Mouse (Mus musculus) stomach, embryonic 14.5 days (tissue): ENCODE results near the gene 1700001C02Rik. TPM values are rescaled to one million over a fixed set of nuclear protein-coding genes. Genes with fewer than 3 reads are reported as not detected.
A peak's percentile ranks its signal among the peaks of the same experiment; 100 is the strongest.

Experiments
- ATAC-seq: fragments of 200-750 bp; cut with Nextera tagmentation; 2 replicates; pipeline ENCODE4 v1.8.0; 2017; ENCODE audit warnings: low read depth, moderate TSS enrichment; ENCODE audit not compliant: insufficient number of reproducible peaks, insufficient read depth, low FRiP score
- H3K27ac ChIP-seq: fragments of 300-500 bp; sonication (generic); 2 replicates; pipeline ENCODE4 v1.5.1; 2014; ENCODE audit warnings: mild to moderate bottlenecking, low read length, moderate library complexity, mixed read lengths
- H3K27me3 ChIP-seq: fragments of 300-500 bp; sonication (generic); 2 replicates; pipeline ENCODE4 v1.6.1; 2014; ENCODE audit warnings: low read length, control low read depth, mixed read lengths; ENCODE audit not compliant: control insufficient read depth, insufficient read depth
- H3K36me3 ChIP-seq: fragments of 300-500 bp; sonication (generic); 2 replicates; pipeline ENCODE4 v1.6.1; 2014; ENCODE audit warnings: mild to moderate bottlenecking, control low read depth, low read length, moderate library complexity, mixed read lengths; ENCODE audit not compliant: control insufficient read depth, insufficient read depth
- H3K4me1 ChIP-seq: fragments of 300-500 bp; sonication (generic); 2 replicates; pipeline ENCODE4 v1.6.1; 2014; ENCODE audit warnings: low read length, control low read depth, mixed read lengths; ENCODE audit not compliant: control insufficient read depth, insufficient read depth
- H3K4me2 ChIP-seq: fragments of 300-500 bp; sonication (generic); replicated peaks from 2 replicates; pipeline ENCODE4 v1.6.1; 2014; ENCODE audit warnings: low read depth, low read length, control low read depth
- H3K4me3 ChIP-seq: fragments of 300-500 bp; sonication (generic); 2 replicates; pipeline ENCODE4 v1.5.1; 2014; ENCODE audit warnings: low read depth, low read length, control low read depth
- H3K9ac ChIP-seq: fragments of 300-500 bp; sonication (generic); replicated peaks from 2 replicates; pipeline ENCODE4 v1.6.1; 2014; ENCODE audit warnings: low read depth, mild to moderate bottlenecking, control low read depth, low read length, moderate library complexity, mixed read lengths
- H3K9me3 ChIP-seq: fragments of 300-500 bp; sonication (generic); 2 replicates; pipeline ENCODE4 v1.6.1; 2016; ENCODE audit warnings: low read depth, low read length, control low read depth; ENCODE audit not compliant: control insufficient read depth
- WGBS: fragments of 180-500 bp; shearing (Covaris S2); extraction: QIAGEN DNeasy Blood & Tissue Kit; methylation state at CpG from one replicate; pipeline ENCODE4 v1.1.7; 2014; 5-methylcytosine and 5-hydroxymethylcytosine counted together
- polyA plus RNA-seq: library from polyadenylated mRNA; unstranded; fragments of >200 nt; fragmentation: Nextera tagmentation; extraction: Ambion mirVana; gene quantifications from 2 replicates; pipeline ENCODE4 v1.2.1, GENCODE M21; 2014

1700001C02Rik gene
- polyA plus RNA-seq, 1 experiment from 2014 or later: not detected

DNA sequence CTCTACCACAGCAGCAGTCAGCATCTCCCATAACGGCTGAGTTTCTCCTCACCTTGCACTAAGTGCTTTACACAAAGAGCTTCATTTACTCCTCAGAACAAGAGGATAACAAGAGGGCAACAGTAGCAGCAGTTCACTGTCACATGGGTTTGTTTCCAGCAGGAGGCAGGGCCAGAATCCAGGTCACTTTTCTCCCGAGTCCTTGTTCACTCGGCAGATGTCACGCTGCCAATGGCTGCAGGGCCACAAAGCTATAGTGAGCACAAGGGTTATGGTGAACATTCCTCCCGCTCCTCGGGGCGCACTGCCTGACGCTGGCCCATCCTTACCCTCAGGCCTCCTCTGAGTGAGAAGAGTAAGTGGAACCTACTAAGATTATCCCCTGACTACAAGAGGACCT is 17.7 kb downstream of the 1700001C02Rik start:
- Histone ChIP-seq H3K27me3 (no peaks in the 10 kb centered on the region), H3K4me2 (no peak overlapping the region), H3K4me1 (no peaks in the 10 kb centered on the region), H3K27ac (no peak overlapping the region), H3K4me3 (no peak overlapping the region), H3K9me3 (no peaks in the 10 kb centered on the region), H3K9ac (no peak overlapping the region), H3K36me3 (no peaks in the 10 kb centered on the region)
- 81% methylated on average over 8 of the region's 8 CpGs for WGBS
- ATAC-seq: no peak

DNA sequence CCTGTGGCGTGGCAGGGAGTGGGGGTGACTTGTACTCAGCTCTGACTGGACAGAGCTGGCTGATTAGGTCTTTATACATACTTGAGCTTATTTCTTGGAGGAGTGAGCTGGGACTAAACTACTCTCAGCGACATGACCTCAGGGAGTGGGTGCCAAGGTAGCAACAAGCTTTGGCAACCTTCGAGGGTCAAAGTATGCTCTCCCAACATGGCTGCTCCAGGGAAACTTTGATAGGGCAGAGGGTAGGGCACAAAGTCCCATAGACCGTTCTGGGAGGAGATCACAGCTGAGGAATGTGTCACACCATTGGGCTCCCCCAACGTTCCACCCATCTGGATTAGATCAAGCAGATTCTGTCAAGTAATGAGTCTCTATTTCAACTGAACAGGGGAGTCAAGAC is 18.7 kb downstream of the 1700001C02Rik start:
- Histone ChIP-seq H3K9ac (no peak overlapping the region), H3K27me3 (no peaks in the 10 kb centered on the region), H3K4me3 (no peak overlapping the region), H3K9me3 (no peaks in the 10 kb centered on the region), H3K36me3 (no peaks in the 10 kb centered on the region), H3K4me2 (no peak overlapping the region), H3K27ac (no peak overlapping the region), H3K4me1 (no peaks in the 10 kb centered on the region)
- no peak for ATAC-seq
- WGBS: 77% methylated on average over 5 of the region's 5 CpGs

DNA sequence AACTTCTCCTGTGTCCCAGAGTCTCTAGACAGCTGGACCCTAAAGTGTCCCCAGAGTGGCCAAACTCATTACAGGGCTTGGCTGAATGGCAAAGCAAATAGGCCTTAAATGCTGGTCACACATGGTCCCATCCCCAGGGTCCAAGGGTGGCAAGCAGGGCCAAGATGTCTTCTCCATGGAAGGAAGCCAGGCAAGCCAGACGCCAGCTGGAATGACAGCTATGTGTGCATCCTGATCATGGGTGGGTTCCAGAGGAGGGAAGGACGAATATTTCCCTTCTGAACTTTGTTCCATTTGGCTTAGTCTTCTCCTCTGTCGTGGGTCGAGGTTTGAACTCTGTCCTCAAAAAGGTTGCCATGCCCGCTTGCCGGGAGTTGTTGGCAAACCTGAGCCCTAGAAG is 19.3 kb downstream of the 1700001C02Rik start:
- Histone ChIP-seq H3K4me3 (no peak overlapping the region), H3K4me1 (no peaks in the 10 kb centered on the region), H3K36me3 (no peaks in the 10 kb centered on the region), H3K9me3 (no peaks in the 10 kb centered on the region), H3K4me2 (no peak overlapping the region), H3K27ac (no peak overlapping the region), H3K27me3 (no peaks in the 10 kb centered on the region), H3K9ac (no peak overlapping the region)
- no peak for ATAC-seq
- WGBS: 76% methylated on average over 6 of the region's 6 CpGs

DNA sequence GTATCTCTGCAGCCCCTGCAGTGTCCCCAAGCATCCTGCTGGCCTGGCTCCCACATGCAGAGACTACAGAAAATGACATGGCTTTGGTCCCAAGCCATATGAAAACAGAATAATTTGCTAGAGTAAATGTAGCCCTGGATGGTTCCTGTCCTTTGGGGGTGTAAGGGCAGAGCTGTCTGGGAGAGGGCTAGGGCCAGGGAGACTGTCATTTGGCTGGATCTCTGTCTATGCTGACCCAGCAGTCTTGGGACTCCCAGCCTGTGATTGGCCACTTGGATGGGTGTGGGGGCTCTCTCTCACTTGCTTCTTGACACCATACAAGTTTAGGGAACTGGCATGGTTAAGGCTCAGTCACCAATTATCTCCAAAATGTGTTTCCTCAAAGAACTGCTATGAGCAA is 24.4 kb downstream of the 1700001C02Rik start:
- H3K4me1 ChIP-seq: no peaks in the 10 kb centered on the region
- H3K36me3 ChIP-seq: no peaks in the 10 kb centered on the region
- H3K27ac ChIP-seq: peak overlapping the region; percentile 4; the same call in 1 of the 2 replicates
- H3K4me3 ChIP-seq: no peak overlapping the region
- no peak overlapping the region for H3K4me2 ChIP-seq
- H3K9ac ChIP-seq: no peak overlapping the region
- no peak for ATAC-seq
- no peaks in the 10 kb centered on the region for H3K27me3 ChIP-seq
- no peaks in the 10 kb centered on the region for H3K9me3 ChIP-seq

DNA sequence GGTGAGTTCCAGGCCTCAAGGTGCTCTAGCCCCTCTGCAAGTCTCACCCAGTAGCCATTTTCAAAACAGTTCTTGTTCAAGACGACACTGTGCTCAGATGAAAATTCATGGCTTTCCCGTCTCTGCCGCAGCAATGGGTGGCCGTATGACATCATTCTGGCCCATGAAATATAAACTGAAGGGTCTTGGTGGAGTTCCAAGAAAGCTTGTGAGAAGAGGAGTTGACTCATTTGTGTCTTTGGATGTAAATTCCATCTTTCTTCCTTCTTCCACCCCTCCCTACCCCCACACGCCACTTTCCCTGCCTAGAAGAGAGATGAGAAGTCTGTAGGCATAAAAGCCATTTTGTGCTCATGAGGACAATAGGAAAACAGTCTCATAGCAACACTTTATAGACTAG is 25.0 kb downstream of the 1700001C02Rik start:
- no peak for ATAC-seq
- Histone ChIP-seq H3K27ac (peak overlapping the region; percentile 4; the same call in 1 of the 2 replicates), H3K4me1 (no peaks in the 10 kb centered on the region), H3K4me2 (no peak overlapping the region), H3K27me3 (no peaks in the 10 kb centered on the region), H3K9me3 (no peaks in the 10 kb centered on the region), H3K9ac (no peak overlapping the region), H3K36me3 (no peaks in the 10 kb centered on the region), H3K4me3 (no peak overlapping the region)
- WGBS: 53% methylated on average over 5 of the region's 5 CpGs

DNA sequence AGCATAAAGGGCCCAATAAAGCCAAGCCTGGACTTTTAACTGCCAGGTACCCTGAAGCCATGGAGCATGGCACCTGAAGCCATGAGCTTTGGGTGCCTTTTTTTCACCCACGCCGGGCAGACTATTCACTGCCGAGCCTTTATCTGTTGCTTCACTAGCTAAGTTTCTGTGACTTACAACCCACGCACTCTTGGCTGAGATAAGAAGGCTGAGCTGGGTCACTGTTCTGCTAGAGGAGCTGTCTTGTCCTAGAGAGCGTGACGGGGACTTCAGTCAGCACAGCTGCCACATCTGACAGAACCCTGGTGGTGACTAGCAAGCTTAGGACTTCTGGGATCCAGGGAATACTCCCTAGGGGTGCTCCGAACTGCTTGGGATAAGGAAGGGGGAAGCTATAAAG is 27.9 kb downstream of the 1700001C02Rik start:
- no peak for ATAC-seq
- Histone ChIP-seq H3K27ac (no peak overlapping the region), H3K9me3 (no peaks in the 10 kb centered on the region), H3K36me3 (no peaks in the 10 kb centered on the region), H3K4me3 (no peak overlapping the region), H3K27me3 (no peaks in the 10 kb centered on the region), H3K4me1 (no peaks in the 10 kb centered on the region), H3K4me2 (no peak overlapping the region), H3K9ac (no peak overlapping the region)
- WGBS: 70% methylated on average over 7 of the region's 7 CpGs

DNA sequence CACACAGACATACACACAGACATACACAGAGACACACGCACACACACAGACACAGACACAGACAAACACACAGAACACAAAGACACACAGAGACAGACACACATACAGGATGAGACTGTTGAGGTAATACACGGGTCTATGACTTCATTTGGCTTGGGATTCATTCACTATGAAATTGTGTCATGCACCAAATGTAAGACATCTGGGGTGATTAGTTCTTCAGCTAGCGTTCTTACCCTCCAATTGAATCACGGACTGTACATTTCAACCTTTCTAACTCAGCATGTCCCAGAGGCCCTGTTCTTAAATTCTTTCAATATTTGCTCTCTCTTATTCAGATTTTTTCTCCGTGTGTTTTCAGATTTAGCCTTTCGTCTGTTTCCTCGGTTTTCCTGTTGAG is 28.8 kb downstream of the 1700001C02Rik start:
- Histone ChIP-seq H3K4me3 (no peak overlapping the region), H3K9ac (no peak overlapping the region), H3K36me3 (no peaks in the 10 kb centered on the region), H3K27ac (no peak overlapping the region), H3K9me3 (no peaks in the 10 kb centered on the region), H3K4me2 (no peak overlapping the region), H3K27me3 (no peaks in the 10 kb centered on the region), H3K4me1 (no peaks in the 10 kb centered on the region)
- 58% methylated on average over 7 of the region's 7 CpGs for WGBS
- no peak for ATAC-seq

DNA sequence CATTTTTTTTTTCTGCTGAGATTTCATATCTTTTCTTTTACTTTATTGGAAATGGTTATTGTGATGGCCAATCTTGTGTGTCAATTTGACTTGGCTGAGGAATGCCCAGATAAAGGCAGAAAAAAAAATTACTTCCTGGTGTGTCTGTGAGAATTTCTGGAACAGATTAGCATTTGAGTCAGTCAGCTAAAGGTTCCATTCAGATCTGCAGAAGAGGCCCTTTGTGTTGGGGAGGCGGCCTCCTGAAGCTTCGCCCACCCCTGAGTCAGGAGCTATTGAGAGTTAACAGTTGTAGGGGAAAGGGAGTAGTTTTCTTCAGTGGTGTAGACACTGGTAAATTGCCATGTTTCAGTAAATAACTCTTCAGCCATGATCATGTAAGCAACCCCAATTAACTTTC is 29.4 kb downstream of the 1700001C02Rik start:
- Histone ChIP-seq H3K4me1 (no peaks in the 10 kb centered on the region), H3K36me3 (no peaks in the 10 kb centered on the region), H3K4me3 (no peak overlapping the region), H3K9ac (no peak overlapping the region), H3K27ac (no peak overlapping the region), H3K4me2 (no peak overlapping the region), H3K27me3 (no peaks in the 10 kb centered on the region), H3K9me3 (no peaks in the 10 kb centered on the region)
- 80% methylated on average over 2 of the region's 2 CpGs for WGBS
- no peak; the same call in 1 of the 2 replicates for ATAC-seq

DNA sequence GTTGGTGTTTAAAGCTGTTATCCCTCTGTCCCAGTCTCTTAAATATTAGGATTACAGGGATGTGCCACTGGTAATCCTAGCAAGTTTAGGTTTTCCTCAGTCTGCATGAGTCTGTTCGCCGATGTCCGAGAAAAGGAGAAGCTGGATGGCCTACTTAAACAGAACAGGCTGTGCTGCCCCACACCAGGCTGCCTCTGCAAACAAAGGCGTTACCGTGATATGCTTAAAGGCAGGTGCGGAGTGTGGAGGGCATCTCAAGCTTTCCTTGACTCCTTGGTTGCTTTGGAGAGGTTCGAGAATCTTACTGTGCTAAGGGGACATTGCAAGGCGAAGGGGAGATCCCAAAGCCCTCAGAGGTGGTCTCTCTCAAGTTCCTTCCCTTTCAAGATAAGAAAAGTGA is 31.0 kb downstream of the 1700001C02Rik start:
- no peak overlapping the region for H3K4me3 ChIP-seq
- no peak overlapping the region for H3K9ac ChIP-seq
- no peaks in the 10 kb centered on the region for H3K36me3 ChIP-seq
- no peak overlapping the region for H3K4me2 ChIP-seq
- H3K27ac ChIP-seq: no peak overlapping the region
- H3K27me3 ChIP-seq: no peaks in the 10 kb centered on the region
- ATAC-seq: no peak
- H3K4me1 ChIP-seq: no peaks in the 10 kb centered on the region
- no peaks in the 10 kb centered on the region for H3K9me3 ChIP-seq
- WGBS: 65% methylated on average over 8 of the region's 8 CpGs
